Mouse (Mus musculus): ENCODE measurements at regions not wholly inside any gene's neighbourhood (a gene's known extent, or its start where the extent isn't known, plus 50 kb on each side); places are given as distances from the start of the nearest gene placed in this dataset.
A peak's percentile ranks its signal among the peaks of the same experiment; 100 is the strongest.

DNA sequence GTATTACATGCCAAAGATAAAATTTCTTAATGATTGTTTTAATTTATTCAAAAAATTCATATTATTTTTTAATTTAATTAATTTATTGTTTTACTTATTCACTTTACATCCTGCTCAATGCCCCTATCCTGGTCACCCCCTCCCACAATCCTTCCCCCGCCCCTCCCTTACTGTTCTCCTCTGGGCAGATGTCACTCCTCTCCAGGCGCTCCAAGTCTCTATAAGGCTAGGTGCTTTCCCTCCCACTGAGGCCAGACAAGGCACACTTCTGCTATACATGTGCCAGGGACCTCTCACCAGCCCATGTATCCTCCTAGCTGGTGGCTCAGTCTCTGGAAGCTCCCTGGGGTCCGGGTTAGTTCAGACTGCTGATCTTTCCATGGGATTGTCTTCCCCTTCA lies 458.0 kb upstream of the Robo1 start:
- H3K27ac ChIP-seq (ENCODE audit: insufficient read depth, low read depth, low read length) = no peak overlapping the region
- H3K4me1 ChIP-seq (ENCODE audit: control insufficient read depth, insufficient read depth, low read length) = no peaks in the 10 kb centered on the region
- 92% methylated on average over 3 of the region's 3 CpGs for WGBS
- no peak for TF ChIP-seq CTCF (conservative IDR thresholded peaks at IDR 0.05; ENCODE audit: insufficient read depth, insufficient read length, low read depth, low read length)
- no peak for TF ChIP-seq POLR2A (IDR thresholded peaks at IDR 0.05; ENCODE audit: low read depth, low read length)
- H3K36me3 ChIP-seq (ENCODE audit: control insufficient read depth, insufficient read depth, low read length) = no peaks in the 10 kb centered on the region
- DNase-seq = no peak
- no peaks in the 10 kb centered on the region for H3K27me3 ChIP-seq (replicated peaks; ENCODE audit: control insufficient read depth, insufficient read depth, low read length)
- H3K4me3 ChIP-seq (ENCODE audit: insufficient read depth, low read depth, low read length) = no peak overlapping the region

DNA sequence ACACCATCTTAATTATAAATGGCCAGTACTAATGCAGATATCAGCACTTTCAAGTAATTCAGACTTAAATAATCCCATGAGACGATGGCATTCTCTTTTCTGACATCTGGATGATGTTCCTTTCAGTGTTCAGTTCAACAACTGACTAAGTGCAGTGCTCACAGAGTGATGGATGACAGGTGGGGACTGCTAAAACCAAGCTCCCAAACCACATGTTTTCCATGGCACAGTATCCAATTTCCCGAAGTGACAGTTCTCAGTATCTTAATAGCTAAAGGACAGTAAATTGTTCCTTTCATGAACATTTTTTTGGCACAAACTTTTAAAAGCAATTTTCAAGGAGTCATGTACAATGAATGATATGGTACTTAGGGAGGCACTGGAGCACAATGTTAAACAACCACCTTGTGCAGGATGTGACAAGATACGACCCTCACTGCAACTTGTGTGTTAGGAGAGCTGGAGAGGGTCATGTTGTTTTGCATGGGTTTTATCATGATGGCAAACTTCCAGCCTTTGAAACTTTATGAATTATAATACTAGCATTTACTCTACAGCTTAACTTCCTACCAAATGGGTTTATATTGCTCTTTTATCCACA lies 456.4 kb upstream of the Robo1 start:
- Histone ChIP-seq H3K4me1 (ENCODE audit: control insufficient read depth, insufficient read depth, low read length) (no peaks in the 10 kb centered on the region), H3K4me3 (ENCODE audit: insufficient read depth, low read depth, low read length) (no peak overlapping the region), H3K27ac (ENCODE audit: insufficient read depth, low read depth, low read length) (no peak overlapping the region), H3K27me3 (replicated peaks; ENCODE audit: control insufficient read depth, insufficient read depth, low read length) (no peaks in the 10 kb centered on the region), H3K36me3 (ENCODE audit: control insufficient read depth, insufficient read depth, low read length) (no peaks in the 10 kb centered on the region)
- DNase-seq = no peak
- TF ChIP-seq CTCF (conservative IDR thresholded peaks at IDR 0.05; ENCODE audit: insufficient read depth, insufficient read length, low read depth, low read length) (no peak), POLR2A (IDR thresholded peaks at IDR 0.05; ENCODE audit: low read depth, low read length) (no peak)
- 16% methylated on average over 3 of the region's 3 CpGs for WGBS

DNA sequence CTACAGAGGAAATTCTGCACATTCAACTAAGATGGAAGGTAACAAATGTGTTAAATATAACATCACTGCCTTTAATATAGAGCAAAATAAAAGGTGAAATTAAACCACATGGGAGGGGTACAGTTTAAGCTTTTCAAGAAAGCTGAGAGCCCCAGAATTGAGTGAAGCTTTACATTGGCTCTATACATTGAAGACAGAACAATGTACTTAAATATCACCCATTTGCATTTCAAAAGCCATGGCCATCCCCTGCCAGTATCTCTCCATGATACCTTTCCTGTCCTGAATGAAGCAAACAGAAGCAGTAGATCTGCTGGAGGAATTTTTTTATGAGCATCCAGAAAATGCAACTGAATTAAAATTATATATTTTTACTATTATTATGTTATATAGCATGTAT lies 450.2 kb upstream of the Robo1 start:
- Histone ChIP-seq H3K27me3 (replicated peaks; ENCODE audit: control insufficient read depth, insufficient read depth, low read length) (no peaks in the 10 kb centered on the region), H3K4me3 (ENCODE audit: insufficient read depth, low read depth, low read length) (no peak overlapping the region), H3K27ac (ENCODE audit: insufficient read depth, low read depth, low read length) (no peak overlapping the region), H3K36me3 (ENCODE audit: control insufficient read depth, insufficient read depth, low read length) (no peaks in the 10 kb centered on the region), H3K4me1 (ENCODE audit: control insufficient read depth, insufficient read depth, low read length) (no peaks in the 10 kb centered on the region)
- TF ChIP-seq CTCF (conservative IDR thresholded peaks at IDR 0.05; ENCODE audit: insufficient read depth, insufficient read length, low read depth, low read length) = no peak
- TF ChIP-seq POLR2A (IDR thresholded peaks at IDR 0.05; ENCODE audit: low read depth, low read length) = no peak
- DNase-seq = no peak

DNA sequence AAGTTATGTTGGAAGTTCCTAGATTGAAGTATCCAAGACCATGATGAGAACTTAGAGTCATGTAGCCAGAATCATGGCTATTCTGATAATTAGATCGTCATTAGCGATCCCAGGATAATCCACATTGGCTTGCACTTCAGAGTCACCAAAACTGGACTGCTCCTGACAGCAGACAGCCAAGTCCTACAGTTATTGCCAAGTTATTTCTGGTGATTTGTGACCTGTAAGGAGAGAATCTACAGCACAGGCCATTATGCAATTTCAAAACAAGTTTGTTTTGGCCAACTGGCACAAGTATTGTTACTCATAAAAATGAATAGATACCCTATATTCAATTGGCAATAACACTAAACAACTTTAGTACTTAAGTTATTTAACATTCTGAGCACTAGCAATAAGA lies 447.9 kb upstream of the Robo1 start:
- TF ChIP-seq CTCF (conservative IDR thresholded peaks at IDR 0.05; ENCODE audit: insufficient read depth, insufficient read length, low read depth, low read length) = no peak
- no peak for TF ChIP-seq POLR2A (IDR thresholded peaks at IDR 0.05; ENCODE audit: low read depth, low read length)
- no peaks in the 10 kb centered on the region for H3K36me3 ChIP-seq (ENCODE audit: control insufficient read depth, insufficient read depth, low read length)
- H3K4me1 ChIP-seq (ENCODE audit: control insufficient read depth, insufficient read depth, low read length) = no peaks in the 10 kb centered on the region
- H3K27ac ChIP-seq (ENCODE audit: insufficient read depth, low read depth, low read length) = no peak overlapping the region
- no peak for DNase-seq
- no peak overlapping the region for H3K4me3 ChIP-seq (ENCODE audit: insufficient read depth, low read depth, low read length)
- 81% methylated on average over 2 of the region's 2 CpGs for WGBS
- no peaks in the 10 kb centered on the region for H3K27me3 ChIP-seq (replicated peaks; ENCODE audit: control insufficient read depth, insufficient read depth, low read length)

DNA sequence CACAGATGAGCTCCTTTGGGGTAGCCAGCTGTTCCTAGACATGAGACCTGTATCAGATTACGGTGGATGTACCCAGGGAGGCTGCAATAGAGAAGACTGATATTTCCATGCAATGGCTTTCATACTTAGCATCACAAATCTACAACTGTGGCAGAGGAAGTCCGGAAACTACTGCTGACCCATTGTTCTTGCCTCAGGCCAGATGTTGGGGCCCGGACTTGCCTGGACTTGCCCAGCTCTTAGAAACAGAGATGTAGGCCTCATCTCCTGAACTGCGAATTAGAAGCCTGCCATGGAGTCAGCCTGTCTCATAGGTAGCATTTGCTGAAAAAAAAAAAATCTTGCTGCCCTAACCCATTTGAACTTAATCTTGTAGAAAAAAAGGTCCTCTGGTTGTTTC lies 422.4 kb upstream of the Robo1 start:
- Histone ChIP-seq H3K27me3 (replicated peaks; ENCODE audit: control insufficient read depth, insufficient read depth, low read length) (no peaks in the 10 kb centered on the region), H3K4me1 (ENCODE audit: control insufficient read depth, insufficient read depth, low read length) (no peaks in the 10 kb centered on the region), H3K27ac (ENCODE audit: insufficient read depth, low read depth, low read length) (no peak overlapping the region), H3K4me3 (ENCODE audit: insufficient read depth, low read depth, low read length) (no peak overlapping the region), H3K36me3 (ENCODE audit: control insufficient read depth, insufficient read depth, low read length) (no peaks in the 10 kb centered on the region)
- DNase-seq = no peak
- TF ChIP-seq CTCF (conservative IDR thresholded peaks at IDR 0.05; ENCODE audit: insufficient read depth, insufficient read length, low read depth, low read length) (no peak), POLR2A (IDR thresholded peaks at IDR 0.05; ENCODE audit: low read depth, low read length) (no peak)
- 72% methylated on average over 4 of the region's 4 CpGs for WGBS

DNA sequence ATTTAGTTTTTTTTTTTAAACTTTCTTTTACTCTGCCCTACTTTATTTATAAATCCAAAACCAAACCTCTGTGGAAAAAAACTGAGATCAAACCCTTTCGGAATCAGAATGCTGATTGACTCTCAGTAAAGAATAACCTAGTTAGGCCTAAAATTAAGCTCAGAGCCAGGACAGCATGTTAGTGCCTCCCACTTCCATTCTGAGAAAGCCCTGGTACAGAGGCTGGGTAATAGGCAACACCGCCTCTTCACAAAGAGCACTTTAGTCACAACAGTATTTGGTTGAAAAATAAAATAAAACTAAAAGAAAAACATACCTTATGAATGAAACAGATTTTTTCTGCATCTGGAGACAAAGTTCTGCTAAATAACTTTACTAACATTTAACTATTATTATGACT lies 418.4 kb upstream of the Robo1 start:
- 90% methylated on average over 2 of the region's 2 CpGs for WGBS
- no peak overlapping the region for H3K4me3 ChIP-seq (ENCODE audit: insufficient read depth, low read depth, low read length)
- H3K4me1 ChIP-seq (ENCODE audit: control insufficient read depth, insufficient read depth, low read length) = no peaks in the 10 kb centered on the region
- TF ChIP-seq POLR2A (IDR thresholded peaks at IDR 0.05; ENCODE audit: low read depth, low read length) (no peak), CTCF (conservative IDR thresholded peaks at IDR 0.05; ENCODE audit: insufficient read depth, insufficient read length, low read depth, low read length) (no peak)
- no peaks in the 10 kb centered on the region for H3K36me3 ChIP-seq (ENCODE audit: control insufficient read depth, insufficient read depth, low read length)
- H3K27me3 ChIP-seq (replicated peaks; ENCODE audit: control insufficient read depth, insufficient read depth, low read length) = no peaks in the 10 kb centered on the region
- H3K27ac ChIP-seq (ENCODE audit: insufficient read depth, low read depth, low read length) = no peak overlapping the region
- peak; percentile 9 for DNase-seq

DNA sequence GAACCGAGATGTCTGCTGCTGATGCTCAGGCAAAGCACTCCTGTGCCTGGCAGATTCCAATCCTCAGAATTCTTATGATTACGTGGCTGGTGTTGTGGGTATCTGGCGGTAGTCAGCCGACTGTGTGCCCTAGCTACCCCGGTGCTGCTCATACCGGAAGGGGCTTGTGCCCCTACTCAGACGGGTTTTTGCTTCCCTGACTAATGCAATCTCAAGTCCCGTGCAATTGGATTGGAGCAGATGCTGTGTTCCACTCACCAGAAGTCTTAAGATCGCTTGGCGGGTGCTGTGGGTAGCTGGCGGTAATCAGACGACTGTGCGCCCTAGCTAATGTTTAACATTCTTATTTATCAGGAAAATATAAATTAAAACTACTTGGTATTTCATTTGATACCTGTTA lies 385.0 kb upstream of the Robo1 start:
- no peak for DNase-seq
- no peaks in the 10 kb centered on the region for H3K4me1 ChIP-seq (ENCODE audit: control insufficient read depth, insufficient read depth, low read length)
- H3K36me3 ChIP-seq (ENCODE audit: control insufficient read depth, insufficient read depth, low read length) = no peaks in the 10 kb centered on the region
- H3K27me3 ChIP-seq (replicated peaks; ENCODE audit: control insufficient read depth, insufficient read depth, low read length) = no peaks in the 10 kb centered on the region
- no peak overlapping the region for H3K4me3 ChIP-seq (ENCODE audit: insufficient read depth, low read depth, low read length)
- 92% methylated on average over 13 of the region's 13 CpGs for WGBS
- no peak overlapping the region for H3K27ac ChIP-seq (ENCODE audit: insufficient read depth, low read depth, low read length)
- no peak for TF ChIP-seq POLR2A (IDR thresholded peaks at IDR 0.05; ENCODE audit: low read depth, low read length)
- TF ChIP-seq CTCF (conservative IDR thresholded peaks at IDR 0.05; ENCODE audit: insufficient read depth, insufficient read length, low read depth, low read length) = no peak
